Mouse (Mus musculus): ENCODE results near the gene Fgfr2.

DNA sequence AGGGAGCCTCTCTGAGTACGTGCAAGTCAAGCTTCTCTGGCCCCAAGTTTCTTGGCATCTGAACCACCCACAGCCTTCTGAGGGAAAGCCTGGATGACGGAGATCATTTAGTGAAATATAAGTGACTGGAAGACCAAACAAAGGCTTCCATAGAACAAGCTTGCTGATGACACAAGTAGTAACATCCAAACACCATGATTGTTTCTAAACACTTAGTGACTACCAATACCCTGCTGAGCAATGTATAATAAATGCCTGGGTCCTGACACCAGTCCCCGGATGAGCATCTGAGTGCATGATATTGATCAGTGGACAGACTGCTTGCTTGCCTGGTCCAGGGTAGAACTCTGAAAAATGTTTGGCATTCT, 2284.5 kb downstream of the Fgfr2 start:
- TF ChIP-seq MAFK (IDR thresholded peaks at IDR 0.05; ENCODE audit: insufficient read depth, low read depth, low read length) (no peak), CHD2 (IDR thresholded peaks at IDR 0.05; ENCODE audit: low read depth, low read length) (no peak), ZC3H11A (IDR thresholded peaks at IDR 0.05; ENCODE audit: borderline replicate concordance, low read depth, low read length) (no peak)
